Mouse (Mus musculus) G1E (cell line): ENCODE measurements around the gene Qsox1. TPM values are rescaled to one million over a fixed set of nuclear protein-coding genes. Genes with fewer than 3 reads are reported as not detected.

Experiments
- ATAC-seq: 2 replicates; pipeline ENCODE4 v1.8.0; 2016; ENCODE audit warnings: mild to moderate bottlenecking; ENCODE audit not compliant: insufficient number of reproducible peaks, poor library complexity, low FRiP score, severe bottlenecking; ENCODE audit errors: extremely low read depth
- DNase-seq: peaks from one replicate; pipeline ENCODE4 v3.0.0; 2012; ENCODE audit warnings: low spot score
- H3K27me3 ChIP-seq: 2 replicates; pipeline ENCODE4 v1.6.1; 2012; ENCODE audit warnings: mild to moderate bottlenecking, low read length, inconsistent platforms; ENCODE audit not compliant: insufficient read depth
- H3K36me3 ChIP-seq: replicated peaks from 2 replicates; pipeline ENCODE3; 2012; ENCODE audit warnings: mild to moderate bottlenecking, inconsistent platforms
- H3K4me1 ChIP-seq: 2 replicates; pipeline ENCODE4 v1.6.1; 2012; ENCODE audit warnings: low read depth, low read length, inconsistent platforms, mixed read lengths; ENCODE audit not compliant: insufficient read depth
- H3K4me3 ChIP-seq: 2 replicates; pipeline ENCODE4 v1.5.1; 2012; ENCODE audit warnings: low read depth, mild to moderate bottlenecking, inconsistent platforms, low read length, moderate library complexity, mixed read lengths
- H3K9me3 ChIP-seq: replicated peaks from 2 replicates; pipeline ENCODE4 v1.6.1; 2012; ENCODE audit warnings: inconsistent platforms
- CTCF ChIP-seq: IDR thresholded peaks from 2 replicates; pipeline ENCODE4 v1.5.1; 2012; ENCODE audit warnings: low read depth, low read length, inconsistent platforms, mixed read lengths
- GATA1 ChIP-seq: IDR thresholded peaks from 2 replicates; pipeline ENCODE4 v1.6.1; 2012; ENCODE audit warnings: borderline replicate concordance, low read length, inconsistent platforms, mixed read lengths
- GATA2 ChIP-seq: IDR thresholded peaks from 2 replicates; pipeline ENCODE4 v1.6.1; 2012; ENCODE audit warnings: low read depth, low read length, inconsistent platforms, borderline replicate concordance
- POLR2AphosphoS5 ChIP-seq: IDR thresholded peaks from 2 replicates; pipeline ENCODE4 v1.6.1; 2012; ENCODE audit warnings: low read depth, low read length, inconsistent platforms; ENCODE audit not compliant: insufficient replicate concordance
- TAL1 ChIP-seq: conservative IDR thresholded peaks from 2 replicates; pipeline ENCODE4 v1.6.1; 2012; ENCODE audit warnings: low read depth, low read length, inconsistent platforms, mixed read lengths
- polyA plus RNA-seq: library from polyadenylated mRNA; stranded (reverse); fragments of >175 nt; gene quantifications from 2 replicates; pipeline ENCODE4 v1.2.3, GENCODE M21; 2012
- total RNA-seq, 2 experiments: library from RNA; stranded (forward) in 1 of 2; stranded (reverse) in 1 of 2; fragments of 200-1000 nt in 1 of 2; fragments of >200 nt in 1 of 2; fragmentation: Nextera tagmentation in 1 of 2; gene quantifications; 2 replicates each; pipeline ENCODE4 v1.2.3; 2014 to 2017

Gene Qsox1
- total and polyA plus RNA-seq, 3 experiments: 1.8 to 4.6 (median 2.0) TPM

DNA sequence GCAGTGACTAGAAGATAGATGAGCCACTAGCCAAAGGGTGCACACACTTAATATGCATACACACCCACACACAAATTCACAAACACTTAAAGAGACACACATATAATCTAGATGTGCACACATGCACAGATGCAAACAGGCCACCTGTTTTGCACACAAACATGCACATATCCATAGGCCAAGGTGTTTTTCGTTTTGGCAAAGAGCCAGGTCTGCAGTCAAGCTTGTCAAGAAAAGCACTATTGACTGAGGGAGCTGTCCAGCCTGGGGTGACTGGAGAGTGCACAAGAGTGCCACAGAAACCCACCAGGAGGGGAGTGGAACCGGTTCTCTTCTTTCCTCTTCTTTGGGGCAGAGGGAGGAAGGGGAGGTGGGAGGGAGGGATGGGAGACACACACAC lies 81.5 kb downstream of the Qsox1 start:
- Histone ChIP-seq H3K27me3 (peaks cover 43% of the 10 kb centered on the region), H3K4me3 (no peak overlapping the region), H3K4me1 (no peaks in the 10 kb centered on the region), H3K9me3 (no peaks in the 10 kb centered on the region), H3K36me3 (no peaks in the 10 kb centered on the region)
- ATAC-seq (no peak), DNase-seq (no peak)
- TF ChIP-seq GATA2 (no peak), POLR2AphosphoS5 (no peak), GATA1 (no peak), CTCF (no peak), TAL1 (no peak)

DNA sequence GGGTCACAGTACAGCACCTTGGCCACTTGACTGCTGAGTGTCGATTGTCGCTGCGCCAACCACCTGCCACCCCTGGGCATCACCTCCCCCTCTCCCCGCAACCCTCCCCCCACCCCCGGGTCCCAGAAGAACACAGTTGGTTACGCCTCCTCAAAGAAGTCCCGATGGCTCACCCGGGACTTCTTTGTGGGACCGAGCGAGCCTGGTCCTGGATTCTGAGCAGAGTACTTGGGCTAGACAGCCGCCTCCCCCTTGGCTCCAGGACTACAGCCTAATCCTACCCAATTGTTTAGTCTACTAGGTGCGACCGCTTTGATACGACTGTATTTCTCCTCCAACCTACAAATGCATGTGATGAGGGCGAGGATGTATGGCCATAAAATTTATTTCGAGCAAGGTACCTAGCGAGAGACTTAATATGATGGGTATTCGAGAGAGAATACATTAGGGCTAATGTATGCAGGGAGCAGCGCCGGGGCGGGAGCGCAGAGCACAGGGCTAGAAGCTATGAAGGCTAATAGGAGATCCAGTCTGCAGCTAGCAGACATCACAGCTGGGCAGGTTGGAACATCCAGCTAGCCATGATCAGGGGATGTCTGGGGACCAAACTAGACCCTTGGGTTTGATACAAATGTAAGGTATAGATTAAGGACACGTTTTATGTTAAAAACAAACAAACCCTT lies 83.4 kb downstream of the Qsox1 start:
- no peak for TF ChIP-seq CTCF
- Histone ChIP-seq H3K4me1 (no peaks in the 10 kb centered on the region), H3K36me3 (no peaks in the 10 kb centered on the region), H3K4me3 (no peak overlapping the region), H3K9me3 (no peaks in the 10 kb centered on the region), H3K27me3 (peaks cover 27% of the 10 kb centered on the region)
- no peak for DNase-seq
- ATAC-seq: no peak

DNA sequence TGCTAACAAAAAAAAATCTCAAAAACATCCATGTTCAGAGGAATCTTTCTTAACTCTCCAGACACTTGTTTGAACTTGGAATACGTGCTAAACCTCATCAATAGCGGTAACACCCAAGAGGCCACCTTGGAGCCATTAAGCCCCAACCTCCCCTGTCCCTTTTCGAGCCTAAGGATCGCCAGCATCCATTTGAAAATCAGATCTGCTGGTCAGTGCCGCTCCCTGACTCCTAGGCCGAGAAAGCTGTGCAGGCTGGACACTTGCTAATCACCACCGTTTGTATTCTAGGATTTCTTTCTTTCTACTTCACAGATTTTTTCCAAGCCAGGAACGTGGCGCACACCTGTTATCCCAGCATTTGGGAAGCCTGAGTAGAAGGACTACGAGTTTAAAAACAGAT lies 84.9 kb downstream of the Qsox1 start:
- peaks cover 21% of the 10 kb centered on the region for H3K27me3 ChIP-seq

More for the DNA sequence above, 84.9 kb downstream of the Qsox1 start:
- Histone ChIP-seq H3K36me3 (no peaks in the 10 kb centered on the region), H3K9me3 (no peaks in the 10 kb centered on the region), H3K4me3 (no peak overlapping the region), H3K4me1 (no peaks in the 10 kb centered on the region)
- DNase-seq (no peak), ATAC-seq (no peak)
- TF ChIP-seq GATA2: no peak
- TF ChIP-seq GATA1: no peak
- no peak for TF ChIP-seq CTCF
- no peak for TF ChIP-seq POLR2AphosphoS5
- no peak for TF ChIP-seq TAL1

Other genes starting within 250 kb of the Qsox1 start
- gene Lhx4, start 61.2 kb downstream of the Qsox1 start, total RNA-seq (2014; fragmentation: Nextera tagmentation): not detected in 2 replicates
- gene Lhx4, start 61.2 kb downstream of the Qsox1 start, total RNA-seq (2017): 0.11 TPM in 1 of 2 replicates, not detected in the other
- gene Lhx4, start 61.2 kb downstream of the Qsox1 start, polyA plus RNA-seq: not detected in 2 replicates
- gene Cep350, start 160.4 kb upstream of the Qsox1 start, total RNA-seq (2014; fragmentation: Nextera tagmentation): 82.8 and 98.2 TPM in 2 replicates
- gene Cep350, start 160.4 kb upstream of the Qsox1 start, total RNA-seq (2017): 35.5 and 41.6 TPM in 2 replicates
- gene Cep350, start 160.4 kb upstream of the Qsox1 start, polyA plus RNA-seq: 2.3 and 3.3 TPM in 2 replicates
- gene Tor1aip2, start 222.5 kb upstream of the Qsox1 start, total RNA-seq (2014; fragmentation: Nextera tagmentation): 171 and 207 TPM in 2 replicates
- 102 and 115 TPM in 2 replicates for gene Tor1aip2, start 222.5 kb upstream of the Qsox1 start, total RNA-seq (2017)
- 9.6 and 17.5 TPM in 2 replicates for gene Tor1aip2, start 222.5 kb upstream of the Qsox1 start, polyA plus RNA-seq
- gene Tor1aip1, start 223.6 kb upstream of the Qsox1 start, total RNA-seq (2014; fragmentation: Nextera tagmentation): 53.2 and 65.4 TPM in 2 replicates
- 15.5 and 18.8 TPM in 2 replicates for gene Tor1aip1, start 223.6 kb upstream of the Qsox1 start, total RNA-seq (2017)
- 25.8 and 32.0 TPM in 2 replicates for gene Tor1aip1, start 223.6 kb upstream of the Qsox1 start, polyA plus RNA-seq